Mouse (Mus musculus) liver, adult 2 months (tissue): Measurements from ENCODE around the gene Sntb2. TPM values are rescaled to one million over a fixed set of nuclear protein-coding genes. Genes with fewer than 3 reads are reported as not detected.
A peak's percentile ranks its signal among the peaks of the same experiment; 100 is the strongest.

Source experiments
- DNase-seq: peaks from one replicate; pipeline ENCODE4 v3.0.0-alpha.2; 2011; ENCODE audit warnings: low read depth, low spot score; ENCODE audit errors: extremely low read depth
- H3K27ac ChIP-seq: fragments of 200-500 bp; replicated peaks from 2 replicates; pipeline ENCODE4 v1.5.1; 2012; ENCODE audit warnings: low read depth, mild to moderate bottlenecking, control low read depth, inconsistent platforms, low read length; ENCODE audit not compliant: insufficient read depth
- H3K27me3 ChIP-seq: fragments of 200-500 bp; 2 replicates; pipeline ENCODE4 v1.6.1; 2012; ENCODE audit warnings: mild to moderate bottlenecking, moderate library complexity, low read length, inconsistent platforms; ENCODE audit not compliant: control insufficient read depth, insufficient read depth
- H3K36me3 ChIP-seq: fragments of 200-500 bp; 2 replicates; pipeline ENCODE4 v1.6.1; 2012; ENCODE audit warnings: low read length, inconsistent platforms; ENCODE audit not compliant: control insufficient read depth, insufficient read depth
- H3K4me1 ChIP-seq: fragments of 200-500 bp; 2 replicates; pipeline ENCODE4 v1.6.1; 2011; ENCODE audit warnings: low read length; ENCODE audit not compliant: control insufficient read depth, insufficient read depth
- H3K4me3 ChIP-seq: fragments of 200-500 bp; 2 replicates; pipeline ENCODE4 v1.5.1; 2011; ENCODE audit warnings: low read depth, mild to moderate bottlenecking, control low read depth, low read length, moderate library complexity; ENCODE audit not compliant: insufficient read depth
- H3K79me2 ChIP-seq: fragments of 200-500 bp; 2 replicates; pipeline ENCODE4 v1.6.1; 2012; ENCODE audit warnings: inconsistent platforms, mild to moderate bottlenecking, low read length, moderate library complexity; ENCODE audit not compliant: control insufficient read depth, insufficient read depth
- H3K9ac ChIP-seq: fragments of 200-500 bp; 2 replicates; pipeline ENCODE4 v1.6.1; 2012; ENCODE audit warnings: low read depth, mild to moderate bottlenecking, control low read depth, inconsistent platforms, low read length
- CTCF ChIP-seq: fragments of 200-500 bp; IDR thresholded peaks from 2 replicates; pipeline ENCODE4 v1.5.1; 2011; ENCODE audit warnings: low read depth, low read length, control low read depth
- POLR2A ChIP-seq: fragments of 200-500 bp; IDR thresholded peaks from 2 replicates; pipeline ENCODE4 v1.6.1; 2011; ENCODE audit warnings: low read length, control low read depth; ENCODE audit not compliant: insufficient read depth; ENCODE audit errors: extremely low read depth
- WGBS: fragments of 180-500 bp; shearing (Covaris S2); methylation state at CpG from one replicate; pipeline ENCODE4 v1.1.7; 2018; 5-methylcytosine and 5-hydroxymethylcytosine counted together
- polyA plus RNA-seq: library from polyadenylated mRNA; depleted of rRNA; stranded (reverse); fragments of >200 nt; gene quantifications from 2 replicates; pipeline ENCODE4 v1.2.3, GENCODE M21; 2012
- total RNA-seq: library from RNA; depleted of rRNA; stranded (reverse); fragments of >200 nt; gene quantifications from 2 replicates; pipeline ENCODE4 v1.2.3, GENCODE M21; 2014

Sntb2 gene
- total and polyA plus RNA-seq, 2 experiments, result 1.6 to 3.0 TPM

- Histone ChIP-seq H3K4me3 (no peak overlapping the region), H3K27me3 (no peaks in the 10 kb centered on the region), H3K27ac (no peak overlapping the region), H3K9ac (no peak overlapping the region), H3K4me1 (peaks cover 8% of the 10 kb centered on the region; the same call in 1 of the 2 replicates), H3K36me3 (peaks cover 46% of the 10 kb centered on the region), H3K79me2 (peaks cover 5% of the 10 kb centered on the region; the same call in 1 of the 2 replicates)
- DNase-seq, result no peak
- TF ChIP-seq POLR2A (no peak), CTCF (no peak)
- 90% methylated on average over 4 of the region's 4 CpGs for WGBS
These were observed 113.9 kb downstream of the Sntb2 start for GRCm38 (mm10) chr8:107049480-107049879.

- Histone ChIP-seq H3K79me2 (peaks cover 7% of the 10 kb centered on the region; the same call in 1 of the 2 replicates), H3K27me3 (no peaks in the 10 kb centered on the region), H3K27ac (no peak overlapping the region), H3K36me3 (peaks cover 21% of the 10 kb centered on the region), H3K9ac (no peak overlapping the region), H3K4me3 (no peak overlapping the region), H3K4me1 (peaks cover 7% of the 10 kb centered on the region; the same call in 1 of the 2 replicates)
- TF ChIP-seq POLR2A (no peak), CTCF (no peak)
- no peak for DNase-seq
- WGBS, result 96% methylated on average over 8 of the region's 8 CpGs
These were observed 116.5 kb downstream of the Sntb2 start for GRCm38 (mm10) chr8:107052046-107052445.

- DNase-seq, result peak; percentile 95
- WGBS, result under 1% methylated on average over 88 of the region's 88 CpGs
- Histone ChIP-seq H3K9ac (peak within 1 kb of the TSS; percentile 91), H3K27me3 (no peaks in the 10 kb centered on the region), H3K27ac (peak within 1 kb of the TSS; percentile 58), H3K79me2 (peaks cover 7% of the 10 kb centered on the region; the same call in 1 of the 2 replicates), H3K36me3 (peaks cover 22% of the 10 kb centered on the region), H3K4me3 (peak within 1 kb of the TSS; percentile 73), H3K4me1 (peaks cover 4% of the 10 kb centered on the region)
- TF ChIP-seq POLR2A, result peak; percentile 49; the same call in 1 of the 2 replicates
- no peak for TF ChIP-seq CTCF
These were observed 120.8 kb downstream of the Sntb2 start, which contains the start of the genes Cog8 and Nip7 for GRCm38 (mm10) chr8:107056076-107056972. Gene Cog8, minus strand, starts transcription at chr8:107056689. Gene Nip7, plus strand, starts transcription at chr8:107056877.

GRCm38 (mm10) chr8:107056973-107057369 is 121.4 kb downstream of the Sntb2 start:
- Histone ChIP-seq H3K79me2 (peaks cover 7% of the 10 kb centered on the region; the same call in 1 of the 2 replicates), H3K27me3 (no peaks in the 10 kb centered on the region), H3K9ac (peak overlapping the region; percentile 63), H3K4me1 (peaks cover 4% of the 10 kb centered on the region), H3K4me3 (peak overlapping the region; percentile 73), H3K27ac (no peak overlapping the region), H3K36me3 (peaks cover 19% of the 10 kb centered on the region)
- 1% methylated on average over 33 of the region's 33 CpGs for whole genome bisulfite sequencing
- no peak for DNase-seq
- TF ChIP-seq POLR2A, result no peak
- TF ChIP-seq CTCF, result no peak

GRCm38 (mm10) chr8:107062613-107063012 is 127.1 kb downstream of the Sntb2 start:
- H3K4me1 ChIP-seq, result no peaks in the 10 kb centered on the region
- H3K4me3 ChIP-seq, result no peak overlapping the region
- no peaks in the 10 kb centered on the region for H3K79me2 ChIP-seq
- no peak overlapping the region for H3K27ac ChIP-seq
- no peaks in the 10 kb centered on the region for H3K27me3 ChIP-seq
- 78% methylated on average over 1 of the region's 1 CpGs for WGBS
- no peak for TF ChIP-seq POLR2A
- TF ChIP-seq CTCF, result no peak
- H3K36me3 ChIP-seq, result peaks cover 7% of the 10 kb centered on the region
- DNase-seq, result no peak
- no peak overlapping the region for H3K9ac ChIP-seq
